Mouse (Mus musculus): ENCODE data around the gene Psmd5. TPM values are rescaled to one million over a fixed set of nuclear protein-coding genes. Genes with fewer than 3 reads are reported as not detected.

The Psmd5 gene
- polyA plus RNA-seq, 1 experiment from 2014 or later: 55.5 TPM

GRCm38 (mm10) chr2:34906426-34906825, 31.7 kb upstream of the Psmd5 start:
- H3K36me3 ChIP-seq (ENCODE audit: control insufficient read depth, insufficient read depth, low read length): no peaks in the 10 kb centered on the region
- H3K4me3 ChIP-seq (ENCODE audit: low read depth, low read length): no peak overlapping the region
- TF ChIP-seq CTCF (IDR thresholded peaks at IDR 0.05; ENCODE audit: low read depth) (no peak), EP300 (optimal IDR thresholded peaks at IDR 0.05) (no peak)
- DNase-seq (ENCODE audit: low spot score) (no peak), ATAC-seq (ENCODE audit: low FRiP score, low TSS enrichment) (no peak)
- H3K4me2 ChIP-seq (replicated peaks; ENCODE audit: low read depth): no peak overlapping the region
- H3K27ac ChIP-seq (replicated peaks): no peak overlapping the region
- 66% methylated on average over 6 of the region's 6 CpGs for WGBS
- no peaks in the 10 kb centered on the region for H3K27me3 ChIP-seq (ENCODE audit: control insufficient read depth, insufficient read depth, low read length)
- no peaks in the 10 kb centered on the region; the same call in none of the 2 replicates for H3K4me1 ChIP-seq (replicated peaks; ENCODE audit: control insufficient read depth, insufficient read depth)
- no peak overlapping the region for H3K9ac ChIP-seq (ENCODE audit: low read length)
- H3K9me3 ChIP-seq (ENCODE audit: control insufficient read depth, low read length): no peaks in the 10 kb centered on the region

GRCm38 (mm10) chr2:34904849-34905542, 30.2 kb upstream of the Psmd5 start:
- Histone ChIP-seq H3K4me2 (replicated peaks; ENCODE audit: low read depth) (peak overlapping the region; percentile 56), H3K4me3 (ENCODE audit: low read depth, low read length) (peak overlapping the region; percentile 21), H3K36me3 (ENCODE audit: control insufficient read depth, insufficient read depth, low read length) (no peaks in the 10 kb centered on the region), H3K9ac (ENCODE audit: low read length) (no peak overlapping the region), H3K9me3 (ENCODE audit: control insufficient read depth, low read length) (no peaks in the 10 kb centered on the region), H3K4me1 (replicated peaks; ENCODE audit: control insufficient read depth, insufficient read depth) (no peaks in the 10 kb centered on the region; the same call in none of the 2 replicates), H3K27me3 (ENCODE audit: control insufficient read depth, insufficient read depth, low read length) (no peaks in the 10 kb centered on the region), H3K27ac (replicated peaks) (peak overlapping the region; percentile 63)
- WGBS: 2% methylated on average over 34 of the region's 34 CpGs
- DNase-seq (ENCODE audit: low spot score) (peak; percentile 99), ATAC-seq (ENCODE audit: low FRiP score, low TSS enrichment) (peak; percentile 97)
- TF ChIP-seq EP300 (optimal IDR thresholded peaks at IDR 0.05): no peak
- TF ChIP-seq CTCF (IDR thresholded peaks at IDR 0.05; ENCODE audit: low read depth): no peak; the same call in 1 of the 2 replicates

GRCm38 (mm10) chr2:34903652-34904405, 29.1 kb upstream of the Psmd5 start:
- no peak for ATAC-seq (ENCODE audit: low FRiP score, low TSS enrichment)
- Histone ChIP-seq H3K36me3 (ENCODE audit: control insufficient read depth, insufficient read depth, low read length) (peaks cover 6% of the 10 kb centered on the region; the same call in 1 of the 2 replicates), H3K27ac (replicated peaks) (peak overlapping the region; percentile 63), H3K9me3 (ENCODE audit: control insufficient read depth, low read length) (no peaks in the 10 kb centered on the region), H3K27me3 (ENCODE audit: control insufficient read depth, insufficient read depth, low read length) (no peaks in the 10 kb centered on the region), H3K9ac (ENCODE audit: low read length) (no peak overlapping the region), H3K4me1 (replicated peaks; ENCODE audit: control insufficient read depth, insufficient read depth) (no peaks in the 10 kb centered on the region; the same call in none of the 2 replicates), H3K4me2 (replicated peaks; ENCODE audit: low read depth) (no peak overlapping the region), H3K4me3 (ENCODE audit: low read depth, low read length) (no peak overlapping the region)
- DNase-seq (ENCODE audit: low spot score): no peak
- no peak for TF ChIP-seq EP300 (optimal IDR thresholded peaks at IDR 0.05)
- no peak for TF ChIP-seq CTCF (IDR thresholded peaks at IDR 0.05; ENCODE audit: low read depth)
- WGBS: 61% methylated on average over 4 of the region's 4 CpGs

- no peaks in the 10 kb centered on the region for H3K27me3 ChIP-seq (ENCODE audit: control insufficient read depth, insufficient read depth, low read length)
- 79% methylated on average over 7 of the region's 7 CpGs for WGBS
- no peak overlapping the region for H3K4me3 ChIP-seq (ENCODE audit: low read depth, low read length)
- peaks cover 6% of the 10 kb centered on the region; the same call in 1 of the 2 replicates for H3K36me3 ChIP-seq (ENCODE audit: control insufficient read depth, insufficient read depth, low read length)
- TF ChIP-seq EP300 (optimal IDR thresholded peaks at IDR 0.05) (no peak), CTCF (IDR thresholded peaks at IDR 0.05; ENCODE audit: low read depth) (no peak)
- DNase-seq (ENCODE audit: low spot score) (no peak), ATAC-seq (ENCODE audit: low FRiP score, low TSS enrichment) (no peak)
- no peaks in the 10 kb centered on the region; the same call in none of the 2 replicates for H3K4me1 ChIP-seq (replicated peaks; ENCODE audit: control insufficient read depth, insufficient read depth)
- 0 out of 2 replicates have a peak overlapping the region, but pooled peaks have one; percentile 30 for H3K27ac ChIP-seq (replicated peaks)
- no peak overlapping the region for H3K9ac ChIP-seq (ENCODE audit: low read length)
- no peaks in the 10 kb centered on the region for H3K9me3 ChIP-seq (ENCODE audit: control insufficient read depth, low read length)
- no peak overlapping the region for H3K4me2 ChIP-seq (replicated peaks; ENCODE audit: low read depth)
These were observed 28.4 kb upstream of the Psmd5 start for GRCm38 (mm10) chr2:34903191-34903590.

GRCm38 (mm10) chr2:34902731-34903130, 28.0 kb upstream of the Psmd5 start:
- TF ChIP-seq CTCF (IDR thresholded peaks at IDR 0.05; ENCODE audit: low read depth) (no peak), EP300 (optimal IDR thresholded peaks at IDR 0.05) (no peak)

More at GRCm38 (mm10) chr2:34902731-34903130, 28.0 kb upstream of the Psmd5 start:
- Histone ChIP-seq H3K36me3 (ENCODE audit: control insufficient read depth, insufficient read depth, low read length) (peaks cover 6% of the 10 kb centered on the region; the same call in 1 of the 2 replicates), H3K4me2 (replicated peaks; ENCODE audit: low read depth) (no peak overlapping the region), H3K27me3 (ENCODE audit: control insufficient read depth, insufficient read depth, low read length) (no peaks in the 10 kb centered on the region), H3K4me3 (ENCODE audit: low read depth, low read length) (no peak overlapping the region), H3K9ac (ENCODE audit: low read length) (no peak overlapping the region), H3K27ac (replicated peaks) (0 out of 2 replicates have a peak overlapping the region, but pooled peaks have one; percentile 30), H3K9me3 (ENCODE audit: control insufficient read depth, low read length) (no peaks in the 10 kb centered on the region), H3K4me1 (replicated peaks; ENCODE audit: control insufficient read depth, insufficient read depth) (no peaks in the 10 kb centered on the region; the same call in none of the 2 replicates)
- DNase-seq (ENCODE audit: low spot score) (peak; percentile 62), ATAC-seq (ENCODE audit: low FRiP score, low TSS enrichment) (no peak)
- 57% methylated on average over 6 of the region's 6 CpGs for WGBS

Measured in stomach, postnatal 0 days (tissue).